Mouse (Mus musculus) ovary, postnatal 14 days (tissue): Measurements from ENCODE around the gene Meis2.

Experiments used
- DNase-seq: peaks from one replicate; pipeline ENCODE4 v3.0.0; 2022; ENCODE audit warnings: low spot score

Meis2 gene

GRCm38 (mm10) chr2:115855511-115856400 lies 209.9 kb downstream of the Meis2 start:
- peak; percentile 78 for DNase-seq

GRCm38 (mm10) chr2:115854828-115855311 lies 210.8 kb downstream of the Meis2 start:
- DNase-seq: no peak

GRCm38 (mm10) chr2:115854007-115854827 lies 211.4 kb downstream of the Meis2 start:
- DNase-seq: no peak

- no peak for DNase-seq
Observed at GRCm38 (mm10) chr2:115853221-115853620, 212.4 kb downstream of the Meis2 start.

GRCm38 (mm10) chr2:115852615-115853014 lies 213.0 kb downstream of the Meis2 start:
- no peak for DNase-seq

GRCm38 (mm10) chr2:115852109-115852508 lies 213.5 kb downstream of the Meis2 start:
- DNase-seq: no peak

GRCm38 (mm10) chr2:115850961-115851360 lies 214.7 kb downstream of the Meis2 start:
- no peak for DNase-seq

GRCm38 (mm10) chr2:115842821-115843220 lies 222.8 kb downstream of the Meis2 start:
- no peak for DNase-seq

GRCm38 (mm10) chr2:115836034-115836433 lies 229.6 kb downstream of the Meis2 start:
- DNase-seq: no peak

GRCm38 (mm10) chr2:115822361-115822760 lies 243.3 kb downstream of the Meis2 start:
- DNase-seq: no peak

GRCm38 (mm10) chr2:115817959-115818358 lies 247.7 kb downstream of the Meis2 start:
- no peak for DNase-seq

GRCm38 (mm10) chr2:115813721-115814120 lies 251.9 kb downstream of the Meis2 start:
- no peak for DNase-seq

- DNase-seq: no peak
Observed at GRCm38 (mm10) chr2:115813316-115813715, 252.3 kb downstream of the Meis2 start.
